Mouse (Mus musculus) heart, embryonic 12.5 days (tissue): ENCODE measurements around the gene Ephb4. TPM values are rescaled to one million over a fixed set of nuclear protein-coding genes. Genes with fewer than 3 reads are reported as not detected.

Source experiments
- ATAC-seq: fragments of 200-750 bp; cut with Nextera tagmentation; 2 replicates; pipeline ENCODE4 v1.8.0; 2017; ENCODE audit warnings: moderate TSS enrichment, moderate library complexity; ENCODE audit not compliant: insufficient number of reproducible peaks, low FRiP score
- H3K27ac ChIP-seq: fragments of 300-500 bp; sonication (generic); 2 replicates; pipeline ENCODE4 v1.5.1; 2016; ENCODE audit warnings: mild to moderate bottlenecking, moderate library complexity; ENCODE audit not compliant: poor library complexity, severe bottlenecking
- H3K27me3 ChIP-seq: fragments of 300-500 bp; sonication (generic); replicated peaks from 2 replicates; pipeline ENCODE4 v1.6.1; 2016; ENCODE audit warnings: mild to moderate bottlenecking, moderate library complexity
- H3K36me3 ChIP-seq: fragments of 300-500 bp; sonication (generic); 2 replicates; pipeline ENCODE4 v1.6.1; 2016; ENCODE audit warnings: mild to moderate bottlenecking, moderate library complexity
- H3K4me1 ChIP-seq: fragments of 300-500 bp; sonication (generic); replicated peaks from 2 replicates; pipeline ENCODE4 v1.6.1; 2016; ENCODE audit warnings: mild to moderate bottlenecking
- H3K4me2 ChIP-seq: fragments of 300-500 bp; sonication (generic); 2 replicates; pipeline ENCODE4 v1.6.1; 2016; ENCODE audit warnings: mild to moderate bottlenecking, moderate library complexity
- H3K4me3 ChIP-seq: fragments of 300-500 bp; sonication (generic); 2 replicates; pipeline ENCODE4 v1.5.1; 2016; ENCODE audit warnings: mild to moderate bottlenecking
- H3K9ac ChIP-seq: fragments of 300-500 bp; sonication (generic); 2 replicates; pipeline ENCODE4 v1.6.1; 2016; ENCODE audit warnings: mild to moderate bottlenecking, moderate library complexity
- H3K9me3 ChIP-seq: fragments of 300-500 bp; sonication (generic); replicated peaks from 2 replicates; pipeline ENCODE4 v1.6.1; 2016; ENCODE audit warnings: mild to moderate bottlenecking, moderate library complexity
- WGBS: fragments of 180-500 bp; shearing (Covaris S2); methylation state at CpG from one replicate; pipeline ENCODE4 v1.1.7; 2016; 5-methylcytosine and 5-hydroxymethylcytosine counted together
- polyA plus RNA-seq: library from polyadenylated mRNA; unstranded; fragments of >200 nt; fragmentation: Nextera tagmentation; extraction: Ambion mirVana; gene quantifications from 2 replicates; pipeline ENCODE4 v1.2.1, GENCODE M21; 2016

Gene Ephb4
- 53.1 and 55.6 TPM in 2 replicates for polyA plus RNA-seq

DNA sequence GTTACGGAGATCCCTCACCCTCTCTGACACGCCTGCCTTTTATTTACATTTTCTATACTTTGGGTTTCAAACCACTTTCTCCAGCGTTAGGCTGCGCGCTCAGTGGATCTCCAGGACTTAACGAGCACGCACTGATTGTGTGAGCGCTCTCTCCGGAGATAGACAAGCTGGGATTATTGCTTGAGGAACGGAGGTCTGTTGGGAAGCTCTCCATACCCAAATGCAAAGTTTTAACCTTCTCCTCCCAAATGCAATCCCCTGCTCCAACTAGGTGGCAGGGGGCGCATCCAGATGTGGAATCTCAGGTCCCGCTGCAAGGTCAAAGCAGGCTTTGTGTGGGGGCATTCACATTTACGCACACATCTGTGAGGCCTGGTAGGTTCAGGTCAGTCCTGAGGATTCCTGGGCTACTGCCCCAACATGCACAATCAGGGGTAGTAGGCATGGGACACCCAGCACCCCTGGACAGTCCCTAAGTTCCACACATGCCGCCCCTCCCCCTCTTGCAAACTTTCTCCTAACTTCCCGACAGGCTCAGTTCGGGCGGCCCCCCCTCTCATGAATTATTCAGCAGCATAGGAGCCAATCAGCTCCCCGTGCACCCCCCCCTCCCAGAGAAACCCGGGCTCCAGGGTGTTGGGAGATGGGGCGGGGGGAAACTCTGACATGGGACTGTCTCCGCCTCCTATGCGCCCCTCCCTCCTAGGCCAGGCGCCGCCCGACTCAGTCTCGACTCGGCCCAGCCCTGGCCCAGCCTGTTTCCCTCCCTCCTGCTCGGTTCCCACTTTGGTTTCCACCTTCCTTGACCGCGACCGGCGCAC, at the start of gene Ephb4:
Gene Ephb4 (plus strand): TSS at position 726 of the 821 bp plus-strand sequence.
- H3K4me3 ChIP-seq: peak within 1 kb of the TSS; percentile 83
- H3K36me3 ChIP-seq: peaks cover 14% of the 10 kb centered on the region
- H3K27ac ChIP-seq: peak within 1 kb of the TSS; percentile 95
- H3K4me2 ChIP-seq: peak within 1 kb of the TSS; percentile 94
- H3K27me3 ChIP-seq: no peaks in the 10 kb centered on the region
- ATAC-seq: peak; percentile 92
- 2% methylated on average over 31 of the region's 32 CpGs for WGBS
- H3K9ac ChIP-seq: peak within 1 kb of the TSS; percentile 96
- peaks cover 58% of the 10 kb centered on the region for H3K4me1 ChIP-seq
- no peaks in the 10 kb centered on the region for H3K9me3 ChIP-seq

- no peak for ATAC-seq
- Histone ChIP-seq H3K36me3 (peaks cover 91% of the 10 kb centered on the region), H3K27ac (no peak overlapping the region), H3K9me3 (no peaks in the 10 kb centered on the region), H3K4me2 (no peak overlapping the region), H3K4me1 (peaks cover 40% of the 10 kb centered on the region), H3K4me3 (no peak overlapping the region), H3K27me3 (no peaks in the 10 kb centered on the region), H3K9ac (0 out of 2 replicates have a peak overlapping the region, but pooled peaks have one; percentile 7)
- WGBS: 87% methylated on average over 20 of the region's 21 CpGs
Measured at GRCm38 (mm10) chr5:137301253-137301652, 48.7 kb upstream of the Ephb4 start.

- H3K4me1 ChIP-seq: peaks cover 49% of the 10 kb centered on the region
- H3K9ac ChIP-seq: peak overlapping the region; percentile 40; the same call in 1 of the 2 replicates
- 0 out of 2 replicates have a peak overlapping the region, but pooled peaks have one; percentile 3 for H3K4me2 ChIP-seq
- WGBS: 24% methylated on average over 4 of the region's 4 CpGs
- no peak overlapping the region; the same call in 1 of the 2 replicates for H3K27ac ChIP-seq
- H3K4me3 ChIP-seq: no peak overlapping the region
- no peaks in the 10 kb centered on the region for H3K9me3 ChIP-seq
- H3K27me3 ChIP-seq: no peaks in the 10 kb centered on the region
- ATAC-seq: no peak
- peaks cover 71% of the 10 kb centered on the region for H3K36me3 ChIP-seq
Measured at GRCm38 (mm10) chr5:137303609-137304008, 46.3 kb upstream of the Ephb4 start.

DNA sequence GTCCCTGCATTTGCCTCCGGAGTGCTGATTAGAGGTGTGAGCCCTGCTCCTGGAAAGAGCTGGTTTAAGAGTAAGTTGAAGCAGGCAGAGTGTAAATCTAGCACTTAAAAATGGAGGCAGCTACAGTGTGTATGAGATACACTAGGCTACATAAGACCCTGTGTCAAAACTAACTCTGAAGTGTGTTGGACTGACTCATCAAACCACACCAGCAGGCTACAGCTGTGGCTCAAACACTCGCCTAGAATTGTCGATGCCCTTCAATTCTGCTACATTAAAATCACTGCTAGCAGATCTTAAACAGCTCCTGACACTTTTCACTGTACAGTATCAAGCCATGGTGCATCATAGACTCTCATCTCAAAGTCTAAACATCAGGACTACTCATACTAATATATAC, 45.7 kb upstream of the Ephb4 start:
- Histone ChIP-seq H3K9me3 (no peaks in the 10 kb centered on the region), H3K27ac (no peak overlapping the region), H3K9ac (peak overlapping the region; percentile 40; the same call in 1 of the 2 replicates), H3K4me1 (peaks cover 49% of the 10 kb centered on the region), H3K4me2 (0 out of 2 replicates have a peak overlapping the region, but pooled peaks have one; percentile 3), H3K27me3 (no peaks in the 10 kb centered on the region), H3K4me3 (no peak overlapping the region), H3K36me3 (peaks cover 71% of the 10 kb centered on the region)
- no peak for ATAC-seq
- WGBS: 58% methylated on average over 3 of the region's 3 CpGs

- WGBS: 69% methylated on average over 4 of the region's 4 CpGs
- Histone ChIP-seq H3K4me3 (no peak overlapping the region), H3K4me1 (peaks cover 49% of the 10 kb centered on the region), H3K36me3 (peaks cover 71% of the 10 kb centered on the region), H3K9me3 (no peaks in the 10 kb centered on the region), H3K4me2 (peak overlapping the region; percentile 78), H3K9ac (peak overlapping the region; percentile 53; the same call in 1 of the 2 replicates), H3K27ac (no peak overlapping the region), H3K27me3 (no peaks in the 10 kb centered on the region)
- no peak for ATAC-seq
Measured at GRCm38 (mm10) chr5:137304816-137305215, 45.1 kb upstream of the Ephb4 start.

GRCm38 (mm10) chr5:137305822-137306221, 44.1 kb upstream of the Ephb4 start:
- H3K27ac ChIP-seq: no peak overlapping the region
- 70% methylated on average over 3 of the region's 3 CpGs for WGBS
- peak overlapping the region; percentile 87 for H3K4me3 ChIP-seq
- no peak for ATAC-seq
- no peaks in the 10 kb centered on the region for H3K27me3 ChIP-seq
- peak overlapping the region; percentile 53; the same call in 1 of the 2 replicates for H3K9ac ChIP-seq
- no peaks in the 10 kb centered on the region for H3K9me3 ChIP-seq
- peaks cover 49% of the 10 kb centered on the region for H3K4me1 ChIP-seq
- peaks cover 71% of the 10 kb centered on the region for H3K36me3 ChIP-seq
- H3K4me2 ChIP-seq: peak overlapping the region; percentile 78

DNA sequence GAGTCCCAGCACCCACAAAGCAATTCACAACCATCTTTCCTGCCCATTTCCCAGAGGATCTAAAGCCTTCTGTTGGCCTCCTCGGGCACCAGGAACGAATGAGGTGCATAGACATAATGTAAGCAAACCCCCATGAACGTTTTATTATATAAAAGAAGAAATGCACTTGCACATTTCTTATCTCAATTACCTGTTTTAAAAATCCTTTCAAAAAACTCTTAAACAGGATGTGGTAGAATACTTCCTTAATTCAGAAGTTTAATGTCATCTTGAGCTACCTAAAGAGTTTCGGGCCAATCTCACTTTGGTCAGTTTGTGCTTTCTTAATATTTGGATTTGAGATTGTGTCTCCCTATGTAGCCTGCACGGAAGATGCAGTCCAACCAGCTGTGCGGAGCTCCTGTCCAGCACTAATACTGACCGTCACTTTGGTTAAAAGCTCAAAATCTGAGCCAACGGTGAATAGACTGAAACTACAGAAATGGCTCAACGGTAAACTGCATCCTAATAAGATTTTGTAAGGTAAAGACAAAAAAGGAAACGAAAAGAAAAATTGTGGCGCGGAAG, 43.4 kb upstream of the Ephb4 start:
- ATAC-seq: no peak
- 17% methylated on average over 12 of the region's 12 CpGs for WGBS
- H3K9ac ChIP-seq: peak overlapping the region; percentile 98
- H3K4me2 ChIP-seq: peak overlapping the region; percentile 78
- H3K4me3 ChIP-seq: peak overlapping the region; percentile 87
- no peaks in the 10 kb centered on the region for H3K9me3 ChIP-seq
- peak overlapping the region; percentile 96; the same call in 1 of the 2 replicates for H3K27ac ChIP-seq
- H3K4me1 ChIP-seq: peaks cover 48% of the 10 kb centered on the region
- peaks cover 71% of the 10 kb centered on the region for H3K36me3 ChIP-seq
- no peaks in the 10 kb centered on the region for H3K27me3 ChIP-seq

GRCm38 (mm10) chr5:137307071-137307912, 42.6 kb upstream of the Ephb4 start, which contains the start of gene Srrt:
Srrt (minus strand) TSS chr5:137307674.
- H3K4me3 ChIP-seq: peak within 1 kb of the TSS; percentile 87
- H3K27me3 ChIP-seq: no peaks in the 10 kb centered on the region
- peak within 1 kb of the TSS; percentile 98 for H3K9ac ChIP-seq
- ATAC-seq: peak; percentile 86
- peaks cover 71% of the 10 kb centered on the region for H3K36me3 ChIP-seq
- under 1% methylated on average over 64 of the region's 72 CpGs for WGBS
- H3K27ac ChIP-seq: peak within 1 kb of the TSS; percentile 96
- peak within 1 kb of the TSS; percentile 78 for H3K4me2 ChIP-seq
- H3K4me1 ChIP-seq: peaks cover 55% of the 10 kb centered on the region
- no peaks in the 10 kb centered on the region for H3K9me3 ChIP-seq

- peaks cover 59% of the 10 kb centered on the region for H3K4me1 ChIP-seq
- H3K27me3 ChIP-seq: no peaks in the 10 kb centered on the region
- peak overlapping the region; percentile 98; the same call in 1 of the 2 replicates for H3K9ac ChIP-seq
- H3K4me3 ChIP-seq: peak overlapping the region; percentile 87
- peak overlapping the region; percentile 96 for H3K27ac ChIP-seq
- peak overlapping the region; percentile 78 for H3K4me2 ChIP-seq
- ATAC-seq: no peak
- WGBS: 93% methylated on average over 4 of the region's 4 CpGs
- H3K36me3 ChIP-seq: peaks cover 60% of the 10 kb centered on the region
- H3K9me3 ChIP-seq: no peaks in the 10 kb centered on the region
Measured at GRCm38 (mm10) chr5:137308356-137308755, 41.6 kb upstream of the Ephb4 start.

- Histone ChIP-seq H3K4me3 (peak overlapping the region; percentile 75), H3K9ac (peak overlapping the region; percentile 89), H3K27me3 (no peaks in the 10 kb centered on the region), H3K4me2 (peak overlapping the region; percentile 95), H3K36me3 (peaks cover 36% of the 10 kb centered on the region), H3K9me3 (no peaks in the 10 kb centered on the region), H3K27ac (peak overlapping the region; percentile 87), H3K4me1 (peaks cover 39% of the 10 kb centered on the region)
- WGBS: under 1% methylated on average over 22 of the region's 22 CpGs
- peak; percentile 38; the same call in 1 of the 2 replicates for ATAC-seq
Measured at GRCm38 (mm10) chr5:137313466-137314192, 36.3 kb upstream of the Ephb4 start.
